Mouse (Mus musculus) midbrain, embryonic 10.5 days (tissue): ENCODE results near the gene Pbp2. TPM values are rescaled to one million over a fixed set of nuclear protein-coding genes. Genes with fewer than 3 reads are reported as not detected.
A peak's percentile ranks its signal among the peaks of the same experiment; 100 is the strongest.

Experiments used
- DNase-seq: peaks from one replicate; pipeline ENCODE4 v3.0.0-alpha.2; 2017; ENCODE audit warnings: low spot score
- H3K27ac ChIP-seq: fragments of 300-500 bp; sonication (generic); replicated peaks from 2 replicates; pipeline ENCODE4 v1.5.1; 2016; ENCODE audit warnings: mild to moderate bottlenecking
- H3K27me3 ChIP-seq: fragments of 300-500 bp; sonication (generic); 2 replicates; pipeline ENCODE4 v1.6.1; 2016; ENCODE audit warnings: low read depth, mild to moderate bottlenecking; ENCODE audit not compliant: poor library complexity, severe bottlenecking
- H3K36me3 ChIP-seq: fragments of 300-500 bp; sonication (generic); 2 replicates; pipeline ENCODE4 v1.6.1; 2016; ENCODE audit warnings: mild to moderate bottlenecking, moderate library complexity
- H3K4me1 ChIP-seq: fragments of 300-500 bp; sonication (generic); 2 replicates; pipeline ENCODE4 v1.6.1; 2016
- H3K4me3 ChIP-seq: fragments of 300-500 bp; sonication (generic); 2 replicates; pipeline ENCODE4 v1.5.1; 2016; ENCODE audit warnings: mild to moderate bottlenecking, moderate library complexity
- H3K9me3 ChIP-seq: fragments of 300-500 bp; sonication (generic); replicated peaks from 2 replicates; pipeline ENCODE4 v1.6.1; 2016; ENCODE audit warnings: mild to moderate bottlenecking
- WGBS: fragments of 180-500 bp; shearing (Covaris S2); methylation state at CpG from one replicate; pipeline ENCODE4 v1.1.7; 2016; 5-methylcytosine and 5-hydroxymethylcytosine counted together
- polyA plus RNA-seq: library from polyadenylated mRNA; unstranded; fragments of >200 nt; fragmentation: Nextera tagmentation; extraction: Ambion mirVana; gene quantifications from 2 replicates; pipeline ENCODE4 v1.2.1, GENCODE M21; 2016

The Pbp2 gene
- not detected in 2 replicates for polyA plus RNA-seq

DNA sequence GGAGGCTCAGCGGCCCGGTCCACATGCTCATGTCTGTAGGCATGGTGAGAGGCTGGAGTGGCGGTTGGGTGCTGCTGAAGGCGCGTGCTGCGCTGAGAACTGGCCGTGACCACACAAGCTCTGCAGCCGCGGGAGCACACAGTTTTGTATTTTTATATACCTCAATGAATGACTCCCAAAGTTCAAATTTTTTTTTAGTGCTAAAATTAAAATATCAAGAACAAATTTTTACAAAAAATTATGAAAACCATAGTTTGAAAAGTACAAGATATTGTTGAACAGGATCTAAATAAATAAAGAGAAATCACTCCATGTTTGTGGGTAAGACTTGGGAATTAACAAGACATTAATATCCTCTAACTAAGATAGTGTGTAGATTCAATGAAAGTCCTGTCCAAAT lies at the start of gene Pbp2:
TSS of gene Pbp2 (minus strand) at position 101 of the 400 bp plus-strand sequence.
- Histone ChIP-seq H3K9me3 (no peaks in the 10 kb centered on the region), H3K27ac (no peak within 1 kb of the TSS), H3K4me3 (no peak within 1 kb of the TSS), H3K4me1 (no peaks in the 10 kb centered on the region), H3K27me3 (no peaks in the 10 kb centered on the region), H3K36me3 (no peaks in the 10 kb centered on the region)
- DNase-seq, result no peak
- 97% methylated on average over 9 of the region's 9 CpGs for WGBS

- Histone ChIP-seq H3K27me3 (no peaks in the 10 kb centered on the region), H3K27ac (no peak overlapping the region), H3K4me1 (peaks cover 10% of the 10 kb centered on the region; the same call in 1 of the 2 replicates), H3K36me3 (no peaks in the 10 kb centered on the region), H3K4me3 (no peak overlapping the region), H3K9me3 (no peaks in the 10 kb centered on the region)
- DNase-seq, result no peak
- WGBS, result 89% methylated on average over 4 of the region's 4 CpGs
Observed at GRCm38 (mm10) chr6:135354953-135355352, 44.7 kb upstream of the Pbp2 start.

GRCm38 (mm10) chr6:135352537-135352936 lies 42.3 kb upstream of the Pbp2 start:
- H3K27me3 ChIP-seq, result no peaks in the 10 kb centered on the region
- H3K4me3 ChIP-seq, result no peak overlapping the region
- DNase-seq, result no peak
- WGBS, result 82% methylated on average over 4 of the region's 4 CpGs
- H3K4me1 ChIP-seq, result peaks cover 10% of the 10 kb centered on the region; the same call in 1 of the 2 replicates
- H3K9me3 ChIP-seq, result no peaks in the 10 kb centered on the region
- H3K27ac ChIP-seq, result no peak overlapping the region
- H3K36me3 ChIP-seq, result no peaks in the 10 kb centered on the region

DNA sequence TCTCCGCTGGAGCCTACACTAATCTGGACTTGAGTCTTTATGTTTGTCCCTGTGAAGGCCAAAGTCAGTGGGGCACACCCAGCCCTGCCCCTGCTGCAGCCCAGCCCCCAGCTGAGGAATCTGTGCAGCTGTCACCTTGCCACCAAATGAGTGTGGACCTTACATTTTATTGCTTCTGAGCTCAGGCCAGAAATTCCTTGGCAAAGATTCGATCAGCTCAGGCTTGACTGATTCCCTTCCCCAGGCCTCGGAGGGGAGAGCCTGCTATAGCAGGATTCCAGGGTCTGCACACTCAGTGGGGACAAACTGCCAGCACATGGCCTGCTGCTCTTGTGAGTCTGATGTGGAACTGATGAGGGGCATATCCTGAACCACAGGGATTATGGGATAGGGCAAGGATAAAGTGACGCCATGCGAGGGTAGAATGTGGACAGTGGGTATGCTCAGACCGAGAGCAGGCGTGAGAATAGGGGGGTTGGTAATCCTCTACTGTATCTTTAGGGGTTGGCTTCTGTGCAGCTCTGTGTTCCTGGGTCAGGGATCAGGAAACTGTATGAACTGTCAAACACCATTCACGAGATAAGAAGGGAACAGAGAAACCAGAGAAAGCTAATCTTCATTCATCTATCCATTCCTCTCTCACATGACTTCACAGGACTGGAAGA lies 41.6 kb upstream of the Pbp2 start:
- Histone ChIP-seq H3K9me3 (no peaks in the 10 kb centered on the region), H3K36me3 (no peaks in the 10 kb centered on the region), H3K4me1 (peaks cover 10% of the 10 kb centered on the region; the same call in 1 of the 2 replicates), H3K27me3 (no peaks in the 10 kb centered on the region), H3K4me3 (no peak overlapping the region), H3K27ac (peak overlapping the region; percentile 42)
- 89% methylated on average over 8 of the region's 8 CpGs for WGBS
- DNase-seq, result no peak

DNA sequence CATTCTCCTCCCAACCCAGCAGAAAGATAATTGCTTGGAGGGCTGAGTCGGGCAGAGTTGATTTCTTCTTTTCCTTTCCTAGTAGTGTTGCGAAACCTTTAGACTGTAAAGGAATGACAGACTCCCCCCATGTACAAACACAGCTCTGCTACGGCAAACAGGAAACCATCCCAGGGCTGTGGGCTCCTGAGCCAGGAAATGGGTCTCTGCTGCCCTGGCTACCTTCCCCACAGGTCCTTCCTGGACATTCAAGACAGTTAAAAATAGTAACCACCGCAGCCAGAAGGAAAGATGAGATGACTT lies 30.8 kb upstream of the Pbp2 start:
- DNase-seq, result no peak
- Histone ChIP-seq H3K36me3 (no peaks in the 10 kb centered on the region), H3K27me3 (no peaks in the 10 kb centered on the region), H3K4me3 (no peak overlapping the region), H3K9me3 (no peaks in the 10 kb centered on the region), H3K27ac (no peak overlapping the region), H3K4me1 (no peaks in the 10 kb centered on the region)
- WGBS, result 79% methylated on average over 4 of the region's 4 CpGs

DNA sequence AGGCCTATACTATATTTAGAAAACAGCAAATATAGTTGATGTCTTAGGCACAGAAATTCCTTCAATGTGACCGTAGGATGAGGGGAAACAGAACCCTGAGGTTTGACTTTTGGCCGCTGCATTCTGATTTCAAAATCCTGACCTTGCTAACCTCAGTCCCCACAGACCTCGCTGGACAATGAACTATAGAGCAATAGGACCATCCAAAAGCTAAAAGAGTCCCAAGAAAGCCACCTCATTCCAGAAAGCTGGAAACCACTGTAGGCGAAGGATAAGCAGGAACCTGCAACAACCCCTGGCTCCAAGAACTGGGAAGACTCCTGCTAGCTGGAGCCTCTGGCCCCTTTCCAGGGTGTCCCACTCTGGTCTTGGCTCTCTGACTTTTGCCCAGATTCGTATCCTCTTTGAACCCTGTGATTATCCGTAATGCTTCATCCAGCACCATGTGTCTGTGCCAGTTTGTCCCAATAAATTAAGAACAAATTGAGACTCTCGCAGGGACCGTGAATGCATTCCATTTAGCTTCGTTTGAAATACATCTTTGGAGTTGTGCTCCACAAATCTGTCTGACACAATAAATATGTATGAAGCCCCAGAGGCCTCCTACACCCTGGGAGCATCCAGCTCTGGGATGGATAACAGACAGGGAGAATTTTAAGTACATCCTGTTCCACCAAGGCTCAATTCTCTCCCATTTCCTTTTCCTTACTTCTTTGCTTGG lies 30.3 kb upstream of the Pbp2 start:
- DNase-seq, result no peak
- Histone ChIP-seq H3K36me3 (no peaks in the 10 kb centered on the region), H3K9me3 (no peaks in the 10 kb centered on the region), H3K27ac (no peak overlapping the region), H3K4me1 (no peaks in the 10 kb centered on the region), H3K27me3 (no peaks in the 10 kb centered on the region), H3K4me3 (no peak overlapping the region)
- 84% methylated on average over 9 of the region's 9 CpGs for WGBS

- H3K4me3 ChIP-seq, result no peak overlapping the region
- H3K4me1 ChIP-seq, result peaks cover 22% of the 10 kb centered on the region
- H3K36me3 ChIP-seq, result no peaks in the 10 kb centered on the region
- no peaks in the 10 kb centered on the region for H3K9me3 ChIP-seq
- H3K27ac ChIP-seq, result no peak overlapping the region
- DNase-seq, result no peak
- no peaks in the 10 kb centered on the region for H3K27me3 ChIP-seq
- WGBS, result 90% methylated on average over 8 of the region's 8 CpGs
Observed at GRCm38 (mm10) chr6:135336376-135336775, 26.2 kb upstream of the Pbp2 start.

- Histone ChIP-seq H3K36me3 (no peaks in the 10 kb centered on the region), H3K4me1 (peaks cover 22% of the 10 kb centered on the region), H3K4me3 (no peak overlapping the region), H3K27me3 (no peaks in the 10 kb centered on the region), H3K9me3 (no peaks in the 10 kb centered on the region), H3K27ac (peak overlapping the region; percentile 42; the same call in 1 of the 2 replicates)
- DNase-seq, result no peak
- WGBS, result 81% methylated on average over 5 of the region's 5 CpGs
Observed at GRCm38 (mm10) chr6:135333994-135334651, 23.9 kb upstream of the Pbp2 start.

DNA sequence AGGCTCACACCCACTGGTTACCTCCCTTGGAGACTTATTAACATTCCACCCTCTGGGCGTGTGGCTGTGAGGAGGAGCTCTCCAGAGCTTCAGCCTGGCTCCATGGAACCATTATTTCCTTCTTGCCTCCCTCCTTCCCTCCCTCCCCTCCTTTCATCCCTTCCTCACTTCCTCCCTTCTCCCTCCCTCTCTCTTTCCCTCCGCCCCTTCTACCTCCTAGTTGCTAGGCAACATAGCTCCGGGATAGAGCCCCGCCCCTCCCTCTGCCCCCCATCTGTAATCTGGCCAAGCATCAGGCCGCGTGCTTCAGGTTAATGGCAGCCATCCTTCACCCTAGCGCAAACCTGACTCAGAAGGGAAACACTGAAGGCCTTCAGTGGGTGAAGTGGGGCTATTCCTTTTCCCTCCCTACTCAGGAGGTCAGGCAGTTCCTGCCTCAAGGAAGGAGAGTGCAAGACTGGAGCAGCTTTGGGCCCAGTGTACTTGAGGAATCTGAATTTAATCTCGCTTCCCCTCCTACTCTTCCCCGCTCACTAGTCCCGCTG lies 22.6 kb upstream of the Pbp2 start:
- H3K4me1 ChIP-seq, result peaks cover 22% of the 10 kb centered on the region
- DNase-seq, result peak; percentile 55
- no peaks in the 10 kb centered on the region for H3K36me3 ChIP-seq
- 27% methylated on average over 10 of the region's 10 CpGs for WGBS
- peak overlapping the region; percentile 3; the same call in 1 of the 2 replicates for H3K4me3 ChIP-seq
- H3K9me3 ChIP-seq, result no peaks in the 10 kb centered on the region
- no peaks in the 10 kb centered on the region for H3K27me3 ChIP-seq
- H3K27ac ChIP-seq, result peak overlapping the region; percentile 74

- Histone ChIP-seq H3K36me3 (no peaks in the 10 kb centered on the region), H3K27me3 (no peaks in the 10 kb centered on the region), H3K9me3 (no peaks in the 10 kb centered on the region), H3K4me3 (no peak overlapping the region), H3K4me1 (peaks cover 22% of the 10 kb centered on the region), H3K27ac (no peak overlapping the region)
- WGBS, result 83% methylated on average over 4 of the region's 4 CpGs
- DNase-seq, result no peak
Observed at GRCm38 (mm10) chr6:135331916-135332315, 21.7 kb upstream of the Pbp2 start.

GRCm38 (mm10) chr6:135326847-135327246 lies 16.6 kb upstream of the Pbp2 start:
- Histone ChIP-seq H3K4me1 (peaks cover 15% of the 10 kb centered on the region), H3K9me3 (no peaks in the 10 kb centered on the region), H3K36me3 (no peaks in the 10 kb centered on the region), H3K27ac (no peak overlapping the region), H3K4me3 (no peak overlapping the region), H3K27me3 (no peaks in the 10 kb centered on the region)
- 89% methylated on average over 7 of the region's 7 CpGs for WGBS
- DNase-seq, result no peak

- WGBS, result 87% methylated on average over 9 of the region's 9 CpGs
- Histone ChIP-seq H3K4me3 (no peak overlapping the region), H3K4me1 (peaks cover 15% of the 10 kb centered on the region), H3K27me3 (no peaks in the 10 kb centered on the region), H3K36me3 (no peaks in the 10 kb centered on the region), H3K27ac (no peak overlapping the region), H3K9me3 (no peaks in the 10 kb centered on the region)
- no peak for DNase-seq
Observed at GRCm38 (mm10) chr6:135324686-135325300, 14.6 kb upstream of the Pbp2 start.
